Mouse (Mus musculus): ENCODE measurements around the gene Tcf7l1.
"Not testable (repeated sequence)": the region's sequence is repeated elsewhere in the genome, so short reads cannot be mapped to it uniquely, and the experiment has no call there.

The Tcf7l1 gene

GRCm38 (mm10) chr6:72788892-72789699 is at the start of gene Tcf7l1:
Gene Tcf7l1 (minus strand): TSS chr6:72789254.
- DNase-seq (ENCODE audit: low spot score), result peak; percentile 11

DNA sequence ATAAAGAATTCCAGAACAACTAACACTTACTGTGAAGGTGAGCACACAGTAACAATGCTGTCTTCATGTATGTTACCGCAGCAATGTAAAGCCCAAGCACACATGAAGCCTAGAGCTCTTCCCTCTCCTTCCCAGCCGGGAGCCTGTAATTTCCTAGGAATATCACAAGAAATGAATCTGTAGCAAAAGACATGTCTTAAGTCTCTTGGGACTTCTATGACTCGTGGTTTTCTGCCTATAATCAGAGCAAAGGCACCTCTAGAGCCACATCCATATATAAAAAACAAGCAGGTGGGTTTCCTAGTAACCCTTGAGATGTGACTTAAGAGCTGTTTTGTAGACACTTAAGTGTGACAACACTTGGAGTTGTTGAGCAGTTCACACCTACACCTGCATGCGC is 48.7 kb upstream of the Tcf7l1 start:
- no peak for DNase-seq (ENCODE audit: low spot score)

GRCm38 (mm10) chr6:72834518-72834917 is 45.5 kb upstream of the Tcf7l1 start:
- no peak for DNase-seq (ENCODE audit: low spot score)

DNA sequence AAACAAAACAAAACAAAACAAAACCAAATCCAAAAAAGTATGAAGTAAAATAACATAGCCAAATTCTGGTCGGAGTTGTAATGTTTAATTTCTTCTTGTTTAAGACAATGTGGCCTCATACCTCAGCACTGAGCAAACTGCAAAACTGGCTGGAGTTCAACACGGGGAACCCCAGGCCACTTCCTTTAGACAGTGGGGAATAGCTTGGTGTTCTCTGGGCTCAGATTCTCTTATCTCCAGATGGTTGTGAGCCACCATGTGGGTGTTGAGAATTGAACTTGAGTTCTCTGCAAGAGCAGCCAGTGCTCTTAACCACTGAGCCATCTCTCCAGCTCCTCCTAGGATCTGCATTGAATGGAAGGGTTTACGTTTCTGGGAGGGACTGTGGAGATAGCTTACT is 42.8 kb upstream of the Tcf7l1 start:
- DNase-seq (ENCODE audit: low spot score), result no peak

- DNase-seq (ENCODE audit: low spot score), result peak; percentile 52
Measured at GRCm38 (mm10) chr6:72831276-72831675, 42.2 kb upstream of the Tcf7l1 start.

GRCm38 (mm10) chr6:72828857-72829256 is 39.8 kb upstream of the Tcf7l1 start:
- DNase-seq (ENCODE audit: low spot score), result no peak

DNA sequence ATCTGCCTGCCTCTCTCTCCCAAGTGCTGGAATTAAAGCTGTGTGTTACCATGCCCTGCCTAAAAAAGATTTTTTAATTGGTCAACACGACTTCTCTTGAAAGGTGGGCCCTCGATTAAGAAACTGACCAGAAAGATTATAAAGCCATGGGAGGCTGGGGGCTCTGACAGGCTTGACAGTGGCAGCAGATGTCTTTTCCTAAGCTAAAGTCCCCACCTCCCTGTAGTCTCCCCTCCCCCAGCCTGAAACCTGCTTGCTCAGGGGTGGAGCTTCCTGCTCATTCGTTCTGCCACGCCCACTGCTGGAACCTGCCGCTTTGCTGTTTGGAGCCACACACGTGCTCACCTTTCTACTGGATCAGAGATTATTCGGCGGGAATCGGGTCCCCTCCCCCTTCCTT is 39.0 kb upstream of the Tcf7l1 start:
- DNase-seq (ENCODE audit: low spot score), result not testable (repeated sequence)

DNA sequence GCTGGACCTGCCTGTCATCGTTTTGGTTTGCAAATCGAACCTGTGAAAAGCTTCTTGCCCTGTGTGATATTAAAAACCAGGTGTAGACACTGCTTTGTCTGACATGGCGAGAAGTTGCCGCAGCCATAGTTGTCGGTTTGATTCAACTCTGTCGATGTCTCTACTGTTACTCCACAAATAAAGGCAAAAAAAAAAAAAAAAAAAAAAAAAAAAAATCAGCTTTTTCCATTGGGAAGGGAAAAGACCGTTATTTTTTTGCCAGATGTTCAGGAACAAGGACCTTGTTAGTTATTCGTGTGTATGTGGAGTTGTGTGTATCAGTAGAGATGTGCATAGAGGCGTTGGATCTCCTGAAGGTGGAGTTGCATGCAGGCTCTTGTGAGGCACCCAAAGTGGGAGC is 36.7 kb upstream of the Tcf7l1 start:
- DNase-seq (ENCODE audit: low spot score), result no peak

GRCm38 (mm10) chr6:72824971-72825737 is 36.1 kb upstream of the Tcf7l1 start:
- no peak for DNase-seq (ENCODE audit: low spot score)

DNA sequence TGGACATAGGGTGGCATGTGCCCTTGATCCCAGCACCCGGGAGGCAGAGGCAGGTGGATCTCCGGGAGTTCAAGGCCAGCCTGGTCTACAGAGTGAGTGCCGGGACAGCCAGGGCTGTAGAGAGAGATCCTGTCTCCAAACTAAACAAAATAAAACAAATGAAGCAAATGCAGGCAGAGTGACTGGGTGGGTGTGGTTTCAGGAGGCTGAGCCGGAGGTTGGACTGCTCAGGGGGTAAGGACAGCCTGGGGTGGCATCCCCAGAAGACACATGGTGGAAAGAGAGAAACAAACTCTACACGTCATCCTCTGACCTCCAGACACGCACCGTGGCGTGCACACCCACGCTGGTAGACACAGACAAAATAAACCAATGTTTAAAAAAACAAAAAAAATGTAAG is 24.4 kb upstream of the Tcf7l1 start:
- DNase-seq (ENCODE audit: low spot score), result no peak

GRCm38 (mm10) chr6:72810248-72810647 is 21.2 kb upstream of the Tcf7l1 start:
- no peak for DNase-seq (ENCODE audit: low spot score)

- no peak for DNase-seq (ENCODE audit: low spot score)
Measured at GRCm38 (mm10) chr6:72809522-72810149, 20.6 kb upstream of the Tcf7l1 start.

- no peak for DNase-seq (ENCODE audit: low spot score)
Measured at GRCm38 (mm10) chr6:72808342-72808741, 19.3 kb upstream of the Tcf7l1 start.

DNA sequence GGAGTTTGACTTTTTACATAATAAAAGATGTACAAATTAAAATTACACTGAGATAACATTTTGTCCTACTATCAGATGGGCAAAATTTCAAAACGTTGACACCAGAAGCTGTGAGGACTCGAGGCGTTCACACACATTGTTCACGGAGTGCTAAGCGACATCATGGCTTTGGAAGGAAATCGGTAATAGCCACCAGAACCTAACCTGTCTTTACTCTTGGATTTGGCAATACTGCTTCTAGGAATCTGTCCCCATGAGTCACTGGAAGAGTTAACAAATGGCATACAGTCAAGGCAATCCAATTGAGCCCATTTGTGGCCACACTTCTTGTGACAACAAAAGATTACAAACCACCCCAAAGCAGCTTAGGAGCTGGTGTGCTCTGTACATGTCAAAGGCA is 14.6 kb upstream of the Tcf7l1 start:
- no peak for DNase-seq (ENCODE audit: low spot score)

GRCm38 (mm10) chr6:72802119-72802518 is 13.1 kb upstream of the Tcf7l1 start:
- DNase-seq (ENCODE audit: low spot score), result no peak

GRCm38 (mm10) chr6:72800641-72801040 is 11.6 kb upstream of the Tcf7l1 start:
- no peak for DNase-seq (ENCODE audit: low spot score)

DNA sequence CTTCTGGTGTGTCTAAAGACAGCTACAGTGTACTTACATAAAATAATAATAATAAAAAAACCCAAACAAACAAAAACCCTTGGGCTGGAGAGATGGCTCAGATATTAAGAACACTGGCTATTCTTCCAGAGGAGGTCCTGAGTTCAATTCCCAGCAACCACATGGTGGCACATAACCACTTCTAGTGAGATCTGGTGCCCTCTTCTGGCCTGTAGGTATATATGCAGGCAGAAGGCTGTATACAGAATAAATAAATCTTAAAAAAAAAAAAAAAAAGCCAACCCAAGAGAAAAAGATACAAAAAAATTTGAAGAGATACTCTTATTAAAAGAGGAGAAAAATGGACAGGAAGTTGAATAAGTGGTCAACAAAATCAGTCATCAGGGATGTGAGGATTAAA is 8.7 kb upstream of the Tcf7l1 start:
- DNase-seq (ENCODE audit: low spot score), result no peak

GRCm38 (mm10) chr6:72795444-72795843 is 6.4 kb upstream of the Tcf7l1 start:
- no peak for DNase-seq (ENCODE audit: low spot score)

DNA sequence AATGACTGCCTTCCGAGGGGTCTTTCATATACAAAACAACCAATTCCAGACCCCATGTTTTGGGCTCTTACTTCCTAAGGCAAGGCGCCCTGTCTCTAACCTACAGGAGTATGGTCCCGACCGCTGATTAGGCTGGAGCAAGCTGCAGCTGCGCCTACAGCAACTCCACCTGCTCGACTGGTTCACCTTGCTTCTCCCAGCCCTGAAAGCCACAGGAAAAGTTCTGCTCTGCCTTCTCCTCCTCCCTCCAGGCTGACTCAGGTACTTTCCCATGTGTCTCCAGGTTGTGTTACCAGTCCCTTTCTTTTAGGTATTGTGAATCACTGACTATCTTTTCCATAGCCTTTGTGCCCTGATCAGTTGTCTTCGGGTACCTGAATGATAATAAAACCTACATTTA is 5.8 kb upstream of the Tcf7l1 start:
- DNase-seq (ENCODE audit: low spot score), result no peak

DNA sequence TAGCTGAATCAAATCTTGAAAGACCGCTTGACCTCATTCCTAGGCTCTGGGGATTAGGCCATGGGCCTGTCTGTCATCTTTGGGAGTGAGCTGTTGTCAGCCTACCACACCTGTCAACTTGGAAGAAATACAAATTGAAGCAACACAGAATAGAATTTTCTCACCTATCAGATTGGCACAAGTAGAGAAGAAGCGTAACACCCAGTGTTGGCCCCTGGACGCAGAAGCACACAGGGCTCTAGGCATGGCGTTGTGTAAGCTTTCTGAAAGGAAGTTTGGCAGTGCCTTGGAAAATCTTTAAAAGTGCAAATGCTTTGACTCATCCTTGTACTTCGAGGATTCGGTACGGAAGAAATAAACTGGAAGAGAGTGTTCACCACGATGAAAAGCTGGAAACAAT is 3.6 kb upstream of the Tcf7l1 start:
- DNase-seq (ENCODE audit: low spot score), result no peak

GRCm38 (mm10) chr6:72787948-72788891 is 834 bp downstream of the Tcf7l1 start:
- no peak for DNase-seq (ENCODE audit: low spot score)

All from MN1 (cell line).